Mouse (Mus musculus) lung, adult 2 months (tissue): ENCODE results near the gene Nfix.

Source experiments
- CTCF ChIP-seq: fragments of 200-500 bp; IDR thresholded peaks from 2 replicates; pipeline ENCODE4 v1.5.1; 2011; ENCODE audit warnings: mild to moderate bottlenecking, low read length, control low read depth; ENCODE audit not compliant: insufficient read depth
- POLR2A ChIP-seq: fragments of 200-500 bp; IDR thresholded peaks from 2 replicates; pipeline ENCODE4 v1.6.1; 2011; ENCODE audit warnings: low read depth, mild to moderate bottlenecking, control low read depth, low read length, borderline replicate concordance; ENCODE audit errors: extremely low read depth

- TF ChIP-seq CTCF: no peak
- TF ChIP-seq POLR2A: no peak
These were observed 67.1 kb downstream of the Nfix start for GRCm38 (mm10) chr8:84732996-84733395.
